Mouse (Mus musculus): ENCODE measurements at regions not wholly inside any gene's neighbourhood (a gene's known extent, or its start where the extent isn't known, plus 50 kb on each side); places are given as distances from the start of the nearest gene placed in this dataset.
A peak's percentile ranks its signal among the peaks of the same experiment; 100 is the strongest.

GRCm38 (mm10) chr14:99430323-99430722 lies 131.8 kb downstream of the Klf5 start:
- no peak for DNase-seq (ENCODE audit: low read depth, low spot score)

- no peak for DNase-seq (ENCODE audit: low read depth, low spot score)
These were observed 133.2 kb downstream of the Klf5 start for GRCm38 (mm10) chr14:99431697-99432096.

- DNase-seq (ENCODE audit: low read depth, low spot score), result no peak
These were observed 136.2 kb downstream of the Klf5 start for GRCm38 (mm10) chr14:99434645-99435044.

DNA sequence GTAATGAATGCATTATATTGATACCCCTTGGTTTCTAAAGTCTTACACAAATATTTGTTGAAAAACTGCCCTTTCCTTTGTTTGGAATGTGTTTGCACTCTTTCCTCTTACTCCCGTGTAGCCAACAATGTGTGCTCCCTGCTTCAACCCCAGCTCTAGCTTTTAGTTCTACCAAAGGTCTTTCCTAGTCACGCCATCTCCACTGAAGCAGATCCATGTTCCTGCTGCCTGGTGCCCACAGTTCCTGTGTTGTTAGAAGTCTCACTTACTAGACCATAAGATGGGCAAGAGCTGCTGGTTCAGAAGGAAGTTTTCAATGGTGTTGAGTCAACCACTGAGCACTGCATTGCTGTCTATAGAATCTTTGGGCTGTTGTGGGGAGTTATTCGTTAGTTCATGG lies 137.0 kb downstream of the Klf5 start:
- no peak for DNase-seq (ENCODE audit: low read depth, low spot score)

DNA sequence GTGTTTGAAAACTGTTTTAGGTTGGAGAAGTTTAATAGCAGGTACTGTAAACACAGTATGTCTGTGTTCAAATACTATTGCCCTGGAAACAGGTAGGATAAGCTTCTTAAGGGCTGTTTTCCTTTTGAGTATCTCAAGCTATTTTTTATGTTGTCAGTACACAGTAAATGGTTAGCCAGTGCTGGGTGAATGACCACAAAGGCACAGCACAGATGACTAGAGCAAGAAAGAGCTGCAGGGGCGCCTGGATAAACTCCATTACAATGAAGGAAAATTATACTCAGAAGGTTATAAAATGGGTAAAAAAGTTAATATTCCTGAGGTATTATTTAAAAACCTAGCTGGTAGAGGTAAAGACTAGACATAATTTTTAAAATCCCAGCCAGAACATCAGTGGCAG lies 137.6 kb downstream of the Klf5 start:
- no peak for DNase-seq (ENCODE audit: low read depth, low spot score)

DNA sequence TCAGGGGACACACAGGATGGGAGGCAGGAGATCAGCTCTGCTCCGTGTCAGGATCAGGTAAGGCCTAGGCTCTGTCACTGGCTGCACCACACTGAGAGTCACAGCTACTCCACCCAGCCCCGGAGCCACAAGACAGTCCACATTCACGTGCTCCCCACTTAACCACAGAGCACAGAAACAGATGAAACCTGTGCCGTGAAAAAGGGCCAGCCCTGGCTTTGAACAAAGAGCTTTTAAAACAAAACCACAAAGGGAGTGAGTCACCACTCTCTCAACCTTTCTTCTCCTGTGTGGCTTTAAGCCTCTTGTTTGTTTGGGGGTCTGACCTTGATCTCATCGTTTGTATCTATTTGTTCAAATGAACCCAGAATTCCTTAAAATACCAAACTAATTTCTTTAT lies 150.6 kb downstream of the Klf5 start:
- DNase-seq (ENCODE audit: low read depth, low spot score), result no peak

- DNase-seq (ENCODE audit: low read depth, low spot score), result no peak
These were observed 151.4 kb downstream of the Klf5 start for GRCm38 (mm10) chr14:99449870-99450269.

- DNase-seq (ENCODE audit: low read depth, low spot score), result no peak
These were observed 152.8 kb downstream of the Klf5 start for GRCm38 (mm10) chr14:99451110-99451795.

DNA sequence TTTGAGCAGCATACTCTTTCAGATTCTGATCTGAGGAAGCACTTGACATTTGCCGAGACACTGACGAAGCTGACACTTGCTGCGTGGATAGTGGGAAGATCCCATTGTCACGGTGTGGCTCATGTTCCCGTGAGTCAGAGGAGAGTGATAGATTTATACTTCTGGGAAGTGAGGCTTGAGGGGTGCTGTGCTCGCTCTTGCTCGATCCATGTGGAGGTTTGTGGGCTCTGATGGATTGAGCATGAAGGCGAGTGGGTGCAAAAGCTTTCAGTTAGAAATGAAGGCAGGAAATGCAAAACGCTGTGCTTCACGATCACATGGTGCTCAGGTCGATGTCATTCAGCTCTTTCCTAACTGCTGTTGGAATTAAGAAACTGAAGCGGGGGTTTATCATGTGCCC lies 155.4 kb downstream of the Klf5 start:
- DNase-seq (ENCODE audit: low read depth, low spot score), result no peak

DNA sequence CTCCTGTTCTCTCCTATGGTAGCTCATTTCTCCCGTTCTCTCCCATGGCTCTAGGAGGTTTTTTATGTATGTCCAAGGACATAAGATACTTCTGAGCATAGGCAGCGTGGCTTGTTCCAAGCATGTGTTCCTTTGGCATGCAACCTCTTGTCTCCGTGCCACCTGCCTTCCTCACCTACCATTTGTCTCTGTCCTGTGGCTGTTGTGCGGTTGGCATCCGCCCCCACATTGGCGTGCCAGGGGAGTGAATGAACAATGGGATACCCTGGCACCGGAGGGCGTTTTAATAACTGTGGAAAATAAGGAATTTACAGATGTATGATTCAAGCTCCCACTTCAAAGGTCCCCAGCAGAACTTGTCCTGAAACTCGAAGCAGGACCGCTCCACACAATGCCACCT lies 158.1 kb downstream of the Klf5 start:
- DNase-seq (ENCODE audit: low read depth, low spot score), result no peak

- DNase-seq (ENCODE audit: low read depth, low spot score), result no peak
These were observed 159.1 kb downstream of the Klf5 start for GRCm38 (mm10) chr14:99457573-99457972.

GRCm38 (mm10) chr14:99472111-99472510 lies 173.6 kb downstream of the Klf5 start:
- DNase-seq (ENCODE audit: low read depth, low spot score), result no peak

- DNase-seq (ENCODE audit: low read depth, low spot score), result no peak
These were observed 176.8 kb downstream of the Klf5 start for GRCm38 (mm10) chr14:99475271-99475670.

GRCm38 (mm10) chr14:99480325-99481077 lies 182.0 kb downstream of the Klf5 start:
- DNase-seq (ENCODE audit: low read depth, low spot score), result peak; percentile 27

DNA sequence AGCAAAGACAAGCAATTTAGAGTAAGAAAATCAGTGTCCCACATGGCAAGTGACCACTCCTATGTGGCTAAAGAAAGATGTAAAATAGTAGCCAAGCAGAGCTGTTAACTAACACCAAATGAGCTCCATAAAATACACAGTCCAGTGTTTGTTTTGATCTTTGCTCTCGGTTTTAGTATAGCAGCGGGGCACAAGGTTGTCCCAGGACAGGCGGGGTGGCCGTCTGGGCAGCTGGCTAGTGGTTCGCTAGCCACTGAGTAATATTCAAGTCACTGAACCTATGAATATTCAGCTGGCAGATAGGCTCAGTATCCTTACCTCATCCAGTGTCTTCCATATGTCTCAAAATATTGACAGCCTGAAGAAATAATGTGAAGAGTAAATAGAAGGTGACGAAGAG lies 189.5 kb downstream of the Klf5 start:
- DNase-seq (ENCODE audit: low read depth, low spot score), result no peak

GRCm38 (mm10) chr14:99493197-99493596 lies 194.7 kb downstream of the Klf5 start:
- DNase-seq (ENCODE audit: low read depth, low spot score), result no peak

DNA sequence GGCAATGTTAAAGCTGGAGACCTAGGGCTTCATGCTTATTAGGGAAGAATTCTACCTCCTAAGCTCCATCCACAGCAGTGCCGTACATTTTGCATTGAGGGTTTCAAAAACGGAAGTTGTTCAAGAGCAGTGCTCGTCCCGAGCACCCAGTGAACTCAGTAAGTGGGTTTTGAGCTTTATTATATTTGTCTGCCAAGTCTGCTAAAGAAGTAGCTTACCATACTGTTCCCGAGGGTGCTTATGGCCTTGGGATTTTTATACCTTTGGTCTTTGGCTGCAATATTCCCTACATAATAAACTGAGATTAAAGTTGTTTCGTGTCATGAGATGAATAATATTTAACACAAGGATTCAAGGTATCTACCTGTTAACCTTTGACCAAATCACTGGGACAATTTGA lies 195.2 kb downstream of the Klf5 start:
- DNase-seq (ENCODE audit: low read depth, low spot score), result no peak

DNA sequence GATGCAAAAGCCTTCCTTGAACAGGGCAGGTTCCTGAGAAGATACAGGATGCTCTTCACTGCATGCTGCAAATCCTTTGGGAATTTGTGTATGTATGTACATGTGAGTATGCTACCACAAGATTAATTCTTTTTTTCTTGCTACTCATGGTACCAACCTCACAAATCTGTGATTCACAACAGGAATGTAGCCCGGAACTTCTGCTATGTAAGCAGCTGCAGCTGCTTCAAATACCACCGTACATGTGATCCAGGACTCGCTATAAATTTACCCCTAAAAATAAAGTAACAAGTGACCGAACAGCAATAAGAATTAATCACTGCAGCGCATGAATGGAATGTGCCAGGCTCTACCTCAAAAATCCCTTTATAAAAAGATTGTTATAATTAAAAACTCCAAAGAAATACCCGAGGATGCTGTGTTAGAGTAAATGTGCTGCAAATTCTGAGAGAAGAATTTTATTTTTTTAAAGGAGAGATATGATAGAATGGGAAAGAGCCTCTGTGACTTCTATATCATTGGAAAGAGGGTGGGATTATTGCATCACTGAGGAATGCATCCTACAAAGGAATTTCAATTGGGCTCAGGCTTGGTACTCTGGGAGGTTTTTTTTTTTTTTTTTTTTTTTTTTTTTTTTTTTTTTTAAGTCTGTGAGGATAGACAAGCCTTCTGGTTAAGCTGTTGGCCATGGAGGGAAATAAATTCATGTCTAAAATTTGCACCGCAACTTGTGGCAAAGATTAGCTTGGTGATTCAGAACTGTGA lies 201.2 kb downstream of the Klf5 start:
- DNase-seq (ENCODE audit: low read depth, low spot score), result no peak

DNA sequence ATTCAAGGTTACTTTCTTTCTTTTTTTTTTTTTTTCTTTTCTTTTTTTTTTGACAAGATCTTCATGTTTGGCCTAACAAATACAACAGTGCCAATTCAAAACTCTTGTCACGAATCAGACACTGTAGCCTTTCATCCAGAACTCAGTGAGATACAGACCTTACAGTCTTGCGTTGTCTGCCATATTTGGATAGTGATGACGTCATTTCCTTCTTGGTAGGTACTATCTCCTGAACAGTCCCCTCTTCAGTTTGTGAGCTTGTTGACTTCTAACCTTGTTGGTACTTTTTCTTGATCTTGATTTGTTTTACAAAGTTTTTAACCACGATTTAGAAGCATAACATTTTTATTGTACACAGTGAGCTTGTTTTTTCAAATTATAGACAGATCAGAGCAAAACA lies 206.4 kb downstream of the Klf5 start:
- DNase-seq (ENCODE audit: low read depth, low spot score), result no peak

GRCm38 (mm10) chr14:99509696-99510536 lies 211.4 kb downstream of the Klf5 start:
- no peak for DNase-seq (ENCODE audit: low read depth, low spot score)

DNA sequence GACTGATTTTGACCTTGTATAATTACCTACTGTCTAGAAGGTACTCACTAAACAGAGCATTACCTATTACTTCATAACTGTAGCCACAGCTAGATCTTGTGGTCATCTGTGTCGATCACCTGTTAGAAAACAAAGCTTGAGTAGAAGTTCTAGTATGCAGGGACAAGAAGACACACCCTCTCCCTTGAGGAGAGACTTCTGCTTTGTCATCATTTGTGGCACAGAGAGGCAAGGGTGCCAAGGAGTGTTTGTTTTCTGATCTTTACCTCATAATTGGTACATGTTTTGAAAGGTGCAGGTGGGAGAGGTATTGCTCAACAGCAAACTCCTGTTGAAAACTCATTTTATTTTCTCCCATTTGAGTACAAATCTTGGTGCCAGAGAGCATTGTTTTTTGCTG lies 217.0 kb downstream of the Klf5 start:
- no peak for DNase-seq (ENCODE audit: low read depth, low spot score)

DNA sequence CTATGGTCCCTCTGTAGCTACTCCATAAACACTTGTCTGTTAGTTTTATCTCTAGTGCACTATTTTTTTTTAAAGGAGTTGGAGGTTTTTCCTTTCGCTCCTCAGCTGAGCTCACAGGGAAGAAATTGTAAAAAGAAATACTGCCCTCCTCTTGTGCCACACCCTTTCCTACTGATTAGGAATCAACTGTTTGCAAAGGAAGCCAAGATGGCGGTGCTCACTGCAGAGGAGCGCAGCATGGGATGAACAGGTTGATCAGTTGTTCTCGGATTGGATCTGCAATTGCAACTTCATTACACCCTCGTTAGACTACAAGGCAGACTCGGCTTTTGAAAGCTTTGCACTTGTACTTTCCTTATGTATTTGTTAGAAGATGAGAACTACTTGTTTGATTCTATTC lies 218.2 kb downstream of the Klf5 start:
- no peak for DNase-seq (ENCODE audit: low read depth, low spot score)

Measured in forelimb bud, embryonic 11.5 days (tissue).